Mouse (Mus musculus): ENCODE measurements around the gene Hist1h4h.

Hist1h4h gene

GRCm38 (mm10) chr13:23530901-23531875, at the start of gene Hist1h4h:
Hist1h4h (plus strand) TSS chr13:23531050.
- peak; percentile 96 for DNase-seq (ENCODE audit: low spot score)

DNA sequence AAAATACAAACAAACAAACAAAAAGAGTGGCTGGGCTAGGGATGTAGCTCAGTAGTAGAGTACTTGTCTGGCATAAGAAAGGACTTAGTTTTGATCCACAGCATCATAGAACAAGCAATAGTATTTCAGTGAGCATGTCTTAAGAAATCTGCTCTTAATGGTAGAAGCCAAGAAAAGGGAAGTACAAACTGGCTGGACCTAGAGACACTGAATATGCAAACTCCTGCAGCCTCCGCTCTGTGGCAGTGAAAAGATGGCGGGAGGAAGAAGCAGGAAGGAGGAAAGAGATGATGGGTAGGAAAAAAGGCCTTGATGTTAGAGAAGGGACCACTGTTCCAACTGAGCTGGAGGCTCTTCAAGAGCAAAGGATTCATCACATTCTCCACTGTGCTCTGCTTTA, 47.7 kb upstream of the Hist1h4h start:
- DNase-seq (ENCODE audit: low spot score) = no peak

DNA sequence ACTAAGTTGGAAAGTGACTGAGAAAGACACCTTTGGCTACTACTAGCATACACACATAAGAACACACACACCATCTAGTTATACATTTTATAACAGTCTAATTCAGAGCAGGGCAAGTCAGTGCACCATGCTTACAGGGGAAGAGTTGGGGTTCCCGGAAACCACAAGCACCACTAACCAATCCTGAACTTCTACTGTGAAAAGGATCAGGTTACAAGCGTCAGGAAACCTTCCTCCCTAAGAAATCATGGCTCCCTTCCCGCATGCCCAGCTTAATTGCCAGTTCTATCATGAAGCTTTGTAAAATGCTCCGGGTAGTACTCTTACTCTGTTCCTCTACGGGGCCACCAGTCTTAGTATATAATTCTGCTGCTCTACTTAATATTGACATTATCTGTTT, 45.6 kb upstream of the Hist1h4h start:
- DNase-seq (ENCODE audit: low spot score) = no peak

DNA sequence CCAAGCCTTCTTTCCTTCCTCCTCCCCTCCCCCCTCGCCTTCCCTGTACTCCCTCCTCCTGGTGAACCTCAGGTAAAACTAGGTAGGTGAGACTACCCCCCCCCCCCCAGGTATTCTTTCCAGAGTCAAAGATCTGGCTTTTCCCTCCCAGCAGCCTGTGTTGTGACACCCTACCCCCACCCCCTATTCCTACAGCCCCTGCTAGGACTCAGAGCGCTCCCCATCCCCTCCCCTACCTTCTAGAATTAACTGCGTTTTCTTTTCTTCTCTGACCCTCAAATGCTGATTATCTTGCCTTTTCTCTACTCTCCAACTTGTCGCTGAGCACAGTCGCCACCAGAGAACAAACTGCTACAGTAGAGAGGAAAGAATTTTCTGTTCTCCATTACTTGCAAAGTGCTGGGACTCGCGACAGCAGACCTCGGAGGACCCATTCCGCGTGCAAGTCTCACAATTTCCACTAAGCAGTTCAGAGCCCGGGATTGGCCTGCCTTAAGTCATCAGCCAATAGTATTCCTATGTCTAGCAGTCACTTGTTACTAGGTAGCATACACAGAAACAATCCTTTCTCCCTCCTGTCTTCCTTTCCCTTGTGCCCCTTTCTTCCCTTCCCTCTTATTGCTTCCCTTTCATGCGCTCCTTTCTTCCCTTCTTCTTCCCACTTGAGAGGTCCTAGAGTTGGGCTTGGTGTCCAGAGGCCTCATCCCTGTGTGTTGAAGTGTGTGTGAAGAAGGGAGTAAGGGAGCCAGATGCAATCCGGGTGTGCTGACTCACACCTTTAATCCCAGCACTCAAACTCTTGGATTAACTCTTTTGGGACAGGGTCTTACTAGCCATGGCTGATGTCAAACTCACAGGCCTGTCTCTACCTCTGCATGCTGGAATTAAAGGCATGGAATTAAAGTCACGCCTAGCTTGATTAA, 42.2 kb upstream of the Hist1h4h start, which contains the start of gene Btn2a2:
TSS of gene Btn2a2 (minus strand) at position 458 of the 923 bp plus-strand sequence.
- peak; percentile 62 for DNase-seq (ENCODE audit: low spot score)

DNA sequence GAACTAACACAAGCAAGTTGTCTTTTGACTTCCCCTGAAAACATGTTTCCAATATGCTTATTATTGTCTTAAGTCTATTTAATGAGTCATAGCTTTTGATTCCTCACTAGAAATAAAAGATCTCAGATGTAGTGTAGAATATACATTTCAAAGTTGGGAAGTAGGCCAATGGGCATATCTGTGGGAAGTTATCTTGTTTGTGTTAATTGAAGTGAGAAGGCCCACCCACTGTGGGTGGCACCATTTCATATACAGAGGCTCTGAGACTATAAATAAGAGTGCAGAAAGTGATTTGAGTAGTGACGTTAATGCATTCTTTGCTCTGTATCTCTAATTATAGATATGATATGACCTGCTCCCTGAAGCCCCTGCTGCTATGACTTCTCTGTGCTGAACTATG, 40.0 kb upstream of the Hist1h4h start:
- DNase-seq (ENCODE audit: low spot score) = no peak

GRCm38 (mm10) chr13:23491263-23491662, 39.6 kb upstream of the Hist1h4h start:
- no peak for DNase-seq (ENCODE audit: low spot score)

GRCm38 (mm10) chr13:23491990-23492389, 38.9 kb upstream of the Hist1h4h start:
- no peak for DNase-seq (ENCODE audit: low spot score)

- no peak for DNase-seq (ENCODE audit: low spot score)
These were observed 35.3 kb upstream of the Hist1h4h start for GRCm38 (mm10) chr13:23495526-23495925.

- no peak for DNase-seq (ENCODE audit: low spot score)
These were observed 33.1 kb upstream of the Hist1h4h start for GRCm38 (mm10) chr13:23497656-23498321.

- DNase-seq (ENCODE audit: low spot score) = no peak
These were observed 32.2 kb upstream of the Hist1h4h start for GRCm38 (mm10) chr13:23498653-23499052.

DNA sequence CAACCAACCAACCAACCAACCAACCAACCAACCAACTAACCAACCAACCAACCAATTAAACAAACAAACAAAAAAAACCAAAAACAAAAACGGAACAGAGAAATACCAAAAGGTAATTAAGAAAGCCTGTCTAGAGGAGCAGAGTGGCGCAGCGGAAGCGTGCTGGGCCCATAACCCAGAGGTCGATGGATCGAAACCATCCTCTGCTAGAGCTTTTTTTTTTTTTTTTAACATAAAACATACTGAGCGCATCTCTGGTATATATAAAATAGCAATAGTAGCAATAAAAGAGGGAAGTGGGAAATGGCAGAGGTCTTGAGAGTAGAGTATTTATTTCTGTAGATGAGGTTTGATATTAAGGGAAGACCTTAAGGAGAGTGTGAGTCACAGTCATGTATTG, 30.9 kb upstream of the Hist1h4h start:
- no peak for DNase-seq (ENCODE audit: low spot score)

- peak; percentile 41 for DNase-seq (ENCODE audit: low spot score)
These were observed 30.2 kb upstream of the Hist1h4h start for GRCm38 (mm10) chr13:23500424-23501200.

DNA sequence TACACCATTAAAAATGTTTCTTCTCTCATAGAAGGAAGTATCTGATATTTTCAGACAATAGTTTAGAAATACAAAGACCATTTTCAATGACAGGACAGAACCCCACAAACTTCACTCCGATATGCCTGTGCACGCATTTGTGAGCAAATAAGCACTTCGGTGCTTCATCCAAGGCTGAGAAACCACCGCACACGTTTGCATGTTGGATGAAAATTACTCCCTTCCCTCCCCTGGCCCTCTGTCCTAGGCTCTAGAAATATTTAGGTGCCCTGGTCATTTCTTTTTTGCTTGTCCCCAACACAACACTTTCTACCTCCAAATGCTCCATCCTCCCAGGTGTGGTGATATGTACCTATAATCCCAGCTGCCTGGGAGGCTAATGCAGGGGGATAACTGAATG, 29.3 kb upstream of the Hist1h4h start:
- no peak for DNase-seq (ENCODE audit: low spot score)

GRCm38 (mm10) chr13:23502031-23502567, 28.8 kb upstream of the Hist1h4h start:
- no peak for DNase-seq (ENCODE audit: low spot score)

GRCm38 (mm10) chr13:23502916-23503315, 27.9 kb upstream of the Hist1h4h start:
- no peak for DNase-seq (ENCODE audit: low spot score)

- DNase-seq (ENCODE audit: low spot score) = peak; percentile 53
These were observed 27.1 kb upstream of the Hist1h4h start for GRCm38 (mm10) chr13:23503797-23504196.

GRCm38 (mm10) chr13:23505662-23506345, 25.0 kb upstream of the Hist1h4h start:
- DNase-seq (ENCODE audit: low spot score) = no peak

GRCm38 (mm10) chr13:23506351-23506750, 24.5 kb upstream of the Hist1h4h start:
- no peak for DNase-seq (ENCODE audit: low spot score)

DNA sequence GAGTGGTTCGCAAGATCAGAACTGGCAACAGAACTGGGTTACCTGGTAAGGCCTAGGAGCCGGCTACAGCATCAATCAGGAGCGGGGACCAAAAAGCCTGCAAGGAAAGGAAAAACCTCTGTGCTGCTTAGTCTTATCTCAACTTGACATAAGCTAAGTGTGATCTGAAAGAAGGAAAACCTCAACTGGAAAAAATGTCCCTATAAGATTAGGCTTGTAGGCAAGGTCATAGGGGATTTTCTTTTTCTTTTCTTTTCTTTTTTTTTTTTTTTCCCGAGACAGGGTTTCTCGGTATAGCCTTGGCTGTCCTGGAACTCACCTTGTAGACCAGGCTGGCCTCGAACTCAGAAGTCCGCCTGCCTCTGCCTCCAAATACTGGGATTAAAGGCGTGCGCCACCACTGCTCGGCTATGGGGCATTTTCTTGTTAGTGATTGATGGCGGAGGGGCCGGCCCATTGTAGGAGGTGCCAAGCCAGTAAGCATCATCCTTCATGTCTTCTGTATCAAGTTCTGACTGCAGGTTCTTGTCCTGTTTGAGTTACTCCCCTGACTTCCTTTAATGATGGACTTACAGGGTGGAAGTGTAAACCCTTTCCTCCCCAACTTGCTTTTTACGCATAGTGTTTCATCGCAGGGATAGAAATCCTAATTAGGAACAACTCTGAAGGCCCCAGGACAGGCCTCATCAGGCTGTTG, 23.9 kb upstream of the Hist1h4h start:
- no peak for DNase-seq (ENCODE audit: low spot score)

DNA sequence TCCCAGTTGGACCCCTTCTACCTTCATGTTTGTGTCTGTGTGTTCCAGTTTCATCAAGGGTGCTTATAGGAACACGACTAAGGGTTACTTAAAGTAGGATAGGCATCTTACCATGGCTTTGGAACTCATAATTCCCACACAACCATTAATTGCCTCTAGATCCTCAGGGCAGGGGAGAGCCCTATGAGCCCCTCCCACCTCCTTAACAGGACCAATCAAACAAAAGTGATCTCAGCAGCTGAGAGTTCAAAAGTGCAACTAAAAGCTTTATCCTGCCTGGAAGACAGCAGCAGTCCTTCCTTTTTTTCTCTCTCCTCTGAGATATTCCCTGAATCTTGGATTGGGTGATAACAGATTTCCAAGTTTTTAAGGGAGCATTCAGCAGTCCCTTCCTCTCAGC, 20.7 kb upstream of the Hist1h4h start:
- DNase-seq (ENCODE audit: low spot score) = no peak
